Mouse (Mus musculus) brain, embryonic 14.5 days (tissue): ENCODE results near the gene H2-D1.

Experiments
- CTCF ChIP-seq: fragments of 200-500 bp; IDR thresholded peaks from 2 replicates; pipeline ENCODE4 v1.5.1; 2012; ENCODE audit warnings: inconsistent platforms, mild to moderate bottlenecking, moderate library complexity, borderline replicate concordance; ENCODE audit not compliant: insufficient read depth, insufficient read length; ENCODE audit errors: extremely low read depth
- POLR2A ChIP-seq: fragments of 200-500 bp; IDR thresholded peaks from 2 replicates; pipeline ENCODE4 v1.6.1; 2012; ENCODE audit warnings: mild to moderate bottlenecking, inconsistent platforms, borderline replicate concordance; ENCODE audit not compliant: poor library complexity, insufficient read depth, insufficient read length, severe bottlenecking; ENCODE audit errors: extremely low read depth

GRCm38 (mm10) chr17:35257378-35257777, 5.2 kb upstream of the H2-D1 start:
- TF ChIP-seq POLR2A (no peak), CTCF (no peak)
